Mouse (Mus musculus): Measurements from ENCODE around the gene Lce3d. TPM values are rescaled to one million over a fixed set of nuclear protein-coding genes. Genes with fewer than 3 reads are reported as not detected.
A peak's percentile ranks its signal among the peaks of the same experiment; 100 is the strongest.

Lce3d gene
- total RNA-seq (2014; rRNA removed) (not detected in 2 replicates), polyA plus RNA-seq (2015; fragmentation: Nextera tagmentation; extraction: Ambion mirVana) (not detected in 2 replicates)

DNA sequence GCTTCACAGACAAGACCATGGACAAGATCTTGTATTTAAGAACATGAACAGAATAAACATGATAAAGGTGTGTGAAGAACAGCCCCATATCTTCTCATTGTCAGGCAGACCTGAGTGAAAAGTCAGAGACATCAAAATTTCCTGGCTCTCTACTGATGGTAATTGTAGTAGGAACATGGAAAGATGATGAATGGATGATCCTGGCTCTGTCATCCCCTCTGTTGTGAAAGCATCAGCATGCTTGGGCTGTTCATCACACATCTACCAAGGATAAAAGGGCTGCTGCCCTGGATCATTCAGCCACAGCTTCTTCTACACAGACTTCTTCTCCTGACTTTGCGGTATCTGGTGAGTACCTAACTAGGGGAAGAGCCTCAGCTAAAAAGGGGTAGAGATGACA is at the start of gene Lce3d:
Gene Lce3d (plus strand): TSS at position 301 of the 400 bp plus-strand sequence.
- ATAC-seq (ENCODE audit: low FRiP score) = no peak
- no peak within 1 kb of the TSS for H3K4me2 ChIP-seq (ENCODE audit: low read depth, low read length, poor library complexity, severe bottlenecking)
- no peak within 1 kb of the TSS for H3K4me3 ChIP-seq (ENCODE audit: low read depth, low read length)
- H3K9ac ChIP-seq (replicated peaks; ENCODE audit: low read length, poor library complexity, severe bottlenecking) = no peak within 1 kb of the TSS
- H3K4me1 ChIP-seq (ENCODE audit: insufficient read depth, low read length) = no peaks in the 10 kb centered on the region
- H3K9me3 ChIP-seq (ENCODE audit: low read length) = no peaks in the 10 kb centered on the region
- no peak for TF ChIP-seq CTCF (IDR thresholded peaks at IDR 0.05)
- no peak for DNase-seq (ENCODE audit: low spot score)
- H3K27me3 ChIP-seq (ENCODE audit: insufficient read depth, low read length) = no peaks in the 10 kb centered on the region
- H3K36me3 ChIP-seq (ENCODE audit: insufficient read depth, low read length) = no peaks in the 10 kb centered on the region
- 92% methylated on average over 1 of the region's 1 CpGs for WGBS
- no peak within 1 kb of the TSS for H3K27ac ChIP-seq (ENCODE audit: low read depth, low read length)

- TF ChIP-seq CTCF (IDR thresholded peaks at IDR 0.05) = peak; percentile 76
- H3K27me3 ChIP-seq (ENCODE audit: insufficient read depth, low read length) = no peaks in the 10 kb centered on the region
- WGBS = 25% methylated on average over 3 of the region's 4 CpGs
- H3K27ac ChIP-seq (ENCODE audit: low read depth, low read length) = no peak overlapping the region
- H3K4me1 ChIP-seq (ENCODE audit: insufficient read depth, low read length) = no peaks in the 10 kb centered on the region
- no peaks in the 10 kb centered on the region for H3K36me3 ChIP-seq (ENCODE audit: insufficient read depth, low read length)
- peak; percentile 56 for DNase-seq (ENCODE audit: low spot score)
- no peaks in the 10 kb centered on the region for H3K9me3 ChIP-seq (ENCODE audit: low read length)
- ATAC-seq (ENCODE audit: low FRiP score) = no peak
- H3K9ac ChIP-seq (replicated peaks; ENCODE audit: low read length, poor library complexity, severe bottlenecking) = no peak overlapping the region
- H3K4me3 ChIP-seq (ENCODE audit: low read depth, low read length) = no peak overlapping the region
- H3K4me2 ChIP-seq (ENCODE audit: low read depth, low read length, poor library complexity, severe bottlenecking) = no peak overlapping the region
These were observed 49.6 kb upstream of the Lce3d start for GRCm38 (mm10) chr3:92907571-92907970.

- Histone ChIP-seq H3K36me3 (ENCODE audit: insufficient read depth, low read length) (no peaks in the 10 kb centered on the region), H3K27ac (ENCODE audit: low read depth, low read length) (no peak overlapping the region), H3K27me3 (ENCODE audit: insufficient read depth, low read length) (no peaks in the 10 kb centered on the region), H3K4me3 (ENCODE audit: low read depth, low read length) (no peak overlapping the region), H3K9me3 (ENCODE audit: low read length) (no peaks in the 10 kb centered on the region), H3K4me2 (ENCODE audit: low read depth, low read length, poor library complexity, severe bottlenecking) (no peak overlapping the region), H3K4me1 (ENCODE audit: insufficient read depth, low read length) (no peaks in the 10 kb centered on the region), H3K9ac (replicated peaks; ENCODE audit: low read length, poor library complexity, severe bottlenecking) (no peak overlapping the region)
- ATAC-seq (ENCODE audit: low FRiP score) (no peak), DNase-seq (ENCODE audit: low spot score) (peak; percentile 24)
- 67% methylated on average over 4 of the region's 4 CpGs for WGBS
- peak; percentile 47 for TF ChIP-seq CTCF (IDR thresholded peaks at IDR 0.05)
These were observed 36.8 kb upstream of the Lce3d start for GRCm38 (mm10) chr3:92920364-92920763.

GRCm38 (mm10) chr3:92926130-92926529 is 31.1 kb upstream of the Lce3d start, which contains the start of gene Lce3a:
Gene Lce3a, minus strand, starts transcription at chr3:92926230.
- WGBS = 75% methylated on average over 2 of the region's 2 CpGs
- no peak within 1 kb of the TSS for H3K4me2 ChIP-seq (ENCODE audit: low read depth, low read length, poor library complexity, severe bottlenecking)
- TF ChIP-seq CTCF (IDR thresholded peaks at IDR 0.05) = no peak
- ATAC-seq (ENCODE audit: low FRiP score) = no peak
- H3K27ac ChIP-seq (ENCODE audit: low read depth, low read length) = no peak within 1 kb of the TSS
- no peak within 1 kb of the TSS for H3K4me3 ChIP-seq (ENCODE audit: low read depth, low read length)
- H3K4me1 ChIP-seq (ENCODE audit: insufficient read depth, low read length) = no peaks in the 10 kb centered on the region
- no peak within 1 kb of the TSS for H3K9ac ChIP-seq (replicated peaks; ENCODE audit: low read length, poor library complexity, severe bottlenecking)
- H3K36me3 ChIP-seq (ENCODE audit: insufficient read depth, low read length) = no peaks in the 10 kb centered on the region
- no peak for DNase-seq (ENCODE audit: low spot score)
- H3K27me3 ChIP-seq (ENCODE audit: insufficient read depth, low read length) = no peaks in the 10 kb centered on the region
- no peaks in the 10 kb centered on the region for H3K9me3 ChIP-seq (ENCODE audit: low read length)

DNA sequence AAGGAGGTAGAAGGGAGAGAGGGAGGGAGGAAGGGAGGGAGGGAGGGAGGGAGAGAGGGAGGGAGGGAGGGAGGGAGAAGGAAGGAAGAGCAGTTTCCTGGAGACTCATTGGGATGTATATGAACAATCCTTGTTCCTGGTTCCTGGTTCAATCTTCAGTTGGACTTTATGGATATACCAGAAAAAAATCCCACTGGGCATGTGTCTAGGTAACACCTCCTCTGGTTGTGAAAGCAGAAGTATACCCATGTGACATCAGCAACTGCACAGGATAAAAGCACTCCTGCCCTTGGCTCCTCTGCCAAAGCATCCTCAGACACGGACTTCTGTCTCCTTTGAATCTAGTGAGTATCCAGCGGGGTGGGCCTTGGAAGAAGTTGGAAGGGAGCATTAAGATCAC is 24.5 kb upstream of the Lce3d start, which contains the start of gene Lce3b:
Gene Lce3b (plus strand): TSS at position 301 of the 400 bp plus-strand sequence.
- DNase-seq (ENCODE audit: low spot score) (no peak), ATAC-seq (ENCODE audit: low FRiP score) (no peak)
- no peaks in the 10 kb centered on the region for H3K36me3 ChIP-seq (ENCODE audit: insufficient read depth, low read length)
- no peaks in the 10 kb centered on the region for H3K4me1 ChIP-seq (ENCODE audit: insufficient read depth, low read length)
- TF ChIP-seq CTCF (IDR thresholded peaks at IDR 0.05) = no peak
- WGBS = 60% methylated on average over 2 of the region's 2 CpGs
- H3K27me3 ChIP-seq (ENCODE audit: insufficient read depth, low read length) = no peaks in the 10 kb centered on the region
- no peak within 1 kb of the TSS for H3K27ac ChIP-seq (ENCODE audit: low read depth, low read length)
- no peak within 1 kb of the TSS for H3K4me3 ChIP-seq (ENCODE audit: low read depth, low read length)
- H3K9ac ChIP-seq (replicated peaks; ENCODE audit: low read length, poor library complexity, severe bottlenecking) = no peak within 1 kb of the TSS
- H3K4me2 ChIP-seq (ENCODE audit: low read depth, low read length, poor library complexity, severe bottlenecking) = no peak within 1 kb of the TSS
- H3K9me3 ChIP-seq (ENCODE audit: low read length) = no peaks in the 10 kb centered on the region

DNA sequence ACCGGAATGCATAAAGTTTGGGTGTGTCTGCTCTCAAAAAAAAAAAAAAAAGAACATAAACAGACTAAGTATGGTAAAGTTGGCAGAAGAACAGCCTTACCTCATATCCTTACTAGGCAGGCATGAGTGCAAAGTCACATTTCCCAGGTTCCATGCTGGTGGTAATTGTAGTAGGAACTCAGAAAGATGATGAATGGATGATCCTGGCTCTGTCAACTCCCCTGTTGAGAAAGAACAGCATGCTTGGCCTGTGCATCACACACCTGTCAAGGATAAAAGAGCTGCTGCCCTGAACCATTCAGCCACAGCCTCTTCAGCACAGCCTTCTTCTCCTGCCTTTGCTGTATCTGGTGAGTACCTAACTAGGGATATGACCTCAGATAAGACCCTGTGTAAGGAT is 13.0 kb upstream of the Lce3d start, which contains the start of gene Lce3c:
Gene Lce3c (plus strand): TSS at position 301 of the 400 bp plus-strand sequence.
- Histone ChIP-seq H3K27ac (ENCODE audit: low read depth, low read length) (no peak within 1 kb of the TSS), H3K36me3 (ENCODE audit: insufficient read depth, low read length) (no peaks in the 10 kb centered on the region), H3K9ac (replicated peaks; ENCODE audit: low read length, poor library complexity, severe bottlenecking) (no peak within 1 kb of the TSS), H3K4me2 (ENCODE audit: low read depth, low read length, poor library complexity, severe bottlenecking) (no peak within 1 kb of the TSS), H3K27me3 (ENCODE audit: insufficient read depth, low read length) (no peaks in the 10 kb centered on the region), H3K4me1 (ENCODE audit: insufficient read depth, low read length) (no peaks in the 10 kb centered on the region), H3K9me3 (ENCODE audit: low read length) (no peaks in the 10 kb centered on the region), H3K4me3 (ENCODE audit: low read depth, low read length) (no peak within 1 kb of the TSS)
- TF ChIP-seq CTCF (IDR thresholded peaks at IDR 0.05) = no peak
- WGBS = 81% methylated on average over 1 of the region's 1 CpGs
- ATAC-seq (ENCODE audit: low FRiP score) (no peak), DNase-seq (ENCODE audit: low spot score) (no peak)

All from midbrain, postnatal 0 days (tissue).